Mouse (Mus musculus) intestine, embryonic 16.5 days (tissue): ENCODE data around the gene Nlgn3. TPM values are rescaled to one million over a fixed set of nuclear protein-coding genes. Genes with fewer than 3 reads are reported as not detected.
"Not testable (repeated sequence)": the region's sequence is repeated elsewhere in the genome, so short reads cannot be mapped to it uniquely, and the experiment has no call there.

Experiments used
- ATAC-seq: fragments of 200-750 bp; cut with Nextera tagmentation; 2 replicates; pipeline ENCODE4 v1.8.0; 2017; ENCODE audit warnings: moderate TSS enrichment, moderate library complexity
- H3K27ac ChIP-seq: fragments of 300-500 bp; sonication (generic); 2 replicates; pipeline ENCODE4 v1.5.1; 2014; ENCODE audit warnings: mild to moderate bottlenecking, low read length
- H3K27me3 ChIP-seq: fragments of 300-500 bp; sonication (generic); replicated peaks from 2 replicates; pipeline ENCODE4 v1.6.1; 2014; ENCODE audit warnings: low read length, control low read depth, mixed read lengths; ENCODE audit not compliant: control insufficient read depth, insufficient read depth
- H3K36me3 ChIP-seq: fragments of 300-500 bp; sonication (generic); 2 replicates; pipeline ENCODE4 v1.6.1; 2014; ENCODE audit warnings: low read length, control low read depth; ENCODE audit not compliant: control insufficient read depth, insufficient read depth
- H3K4me1 ChIP-seq: fragments of 300-500 bp; sonication (generic); 2 replicates; pipeline ENCODE4 v1.6.1; 2014; ENCODE audit warnings: low read length, control low read depth, mixed read lengths; ENCODE audit not compliant: control insufficient read depth, insufficient read depth
- H3K4me2 ChIP-seq: fragments of 300-500 bp; sonication (generic); 2 replicates; pipeline ENCODE4 v1.6.1; 2014; ENCODE audit warnings: low read depth, low read length, control low read depth
- H3K4me3 ChIP-seq: fragments of 300-500 bp; sonication (generic); 2 replicates; pipeline ENCODE4 v1.5.1; 2014; ENCODE audit warnings: mild to moderate bottlenecking, low read length
- H3K9ac ChIP-seq: fragments of 300-500 bp; sonication (generic); 2 replicates; pipeline ENCODE4 v1.6.1; 2014; ENCODE audit warnings: low read depth, low read length
- H3K9me3 ChIP-seq: fragments of 300-500 bp; sonication (generic); 2 replicates; pipeline ENCODE4 v1.6.1; 2016; ENCODE audit warnings: low read length, control low read depth; ENCODE audit not compliant: control insufficient read depth
- WGBS: fragments of 180-500 bp; shearing (Covaris S2); extraction: QIAGEN DNeasy Blood & Tissue Kit; methylation state at CpG from one replicate; pipeline ENCODE4 v1.1.7; 2014; 5-methylcytosine and 5-hydroxymethylcytosine counted together
- polyA plus RNA-seq: library from polyadenylated mRNA; unstranded; fragments of >200 nt; fragmentation: Nextera tagmentation; extraction: Ambion mirVana; gene quantifications from 2 replicates; pipeline ENCODE4 v1.2.1, GENCODE M21; 2015

The Nlgn3 gene
- polyA plus RNA-seq, 1 experiment from 2014 or later = 3.6 TPM

DNA sequence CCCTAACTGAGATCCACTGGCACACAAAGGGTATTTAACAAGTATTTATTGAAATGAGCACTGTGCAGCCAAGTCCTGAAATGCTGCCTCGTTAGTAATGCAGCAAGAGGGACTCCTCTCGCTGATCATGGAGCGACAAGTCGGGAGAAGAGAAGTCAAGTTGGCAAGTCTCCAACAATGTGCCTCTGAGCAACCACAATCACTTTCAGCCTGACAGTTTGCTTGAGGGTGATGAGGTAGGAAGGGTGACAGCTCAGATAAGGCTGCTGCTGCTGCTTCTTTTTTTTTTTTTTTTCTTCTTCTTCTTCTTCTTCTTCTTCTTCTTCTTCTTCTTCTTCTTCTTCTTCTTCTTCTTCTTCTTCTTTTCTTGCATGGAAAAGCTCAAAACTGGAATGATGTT lies 52.2 kb downstream of the Nlgn3 start:
- Histone ChIP-seq H3K4me2 (no peak overlapping the region), H3K4me1 (no peaks in the 10 kb centered on the region), H3K36me3 (no peaks in the 10 kb centered on the region), H3K27ac (no peak overlapping the region), H3K4me3 (no peak overlapping the region), H3K9me3 (no peaks in the 10 kb centered on the region), H3K27me3 (no peaks in the 10 kb centered on the region), H3K9ac (no peak overlapping the region)
- 24% methylated on average over 4 of the region's 4 CpGs for WGBS
- no peak for ATAC-seq

DNA sequence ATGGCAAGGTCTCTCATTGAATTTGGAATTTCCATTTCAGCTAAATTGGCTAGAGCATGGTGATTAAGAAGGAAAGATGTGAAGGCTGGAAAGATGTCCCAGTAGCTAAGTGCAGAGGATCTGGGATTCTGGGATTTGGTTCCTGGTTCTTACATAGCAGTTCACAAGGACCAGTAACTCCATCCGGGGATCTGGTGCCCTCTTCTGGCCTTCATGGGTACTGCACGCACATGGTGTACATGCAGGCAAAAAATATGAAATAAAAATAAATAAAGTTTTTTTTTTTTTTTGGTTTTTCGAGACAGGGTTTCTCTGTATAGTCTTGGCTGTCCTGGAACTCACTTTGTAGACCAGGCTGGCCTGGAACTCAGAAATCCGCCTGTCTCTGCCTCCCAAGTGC lies 59.9 kb downstream of the Nlgn3 start:
- H3K4me1 ChIP-seq, H3K36me3 ChIP-seq, H3K27ac ChIP-seq, H3K4me2 ChIP-seq, H3K4me3 ChIP-seq, H3K9me3 ChIP-seq, H3K27me3 ChIP-seq, ATAC-seq, H3K9ac ChIP-seq: not testable (repeated sequence)
- 67% methylated on average over 4 of the region's 4 CpGs for WGBS

DNA sequence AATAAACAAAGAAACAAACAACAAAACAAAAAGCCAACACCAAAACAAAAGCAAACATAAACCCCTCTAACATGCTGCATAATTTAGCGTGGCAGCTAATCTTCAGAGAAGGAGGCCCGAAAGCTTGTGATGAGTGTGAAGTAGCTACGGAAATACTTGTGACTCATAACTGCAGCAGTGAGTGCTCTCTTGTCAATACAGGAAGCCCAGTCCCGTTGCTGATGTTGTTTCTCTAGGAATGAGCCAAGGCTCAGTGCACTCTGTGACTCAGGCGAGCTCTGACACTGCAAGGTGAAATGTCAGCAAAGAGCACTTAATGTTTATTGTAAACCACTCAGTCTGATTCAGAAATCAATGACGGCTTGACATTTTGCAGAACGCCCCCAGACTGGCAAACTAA lies 70.0 kb downstream of the Nlgn3 start:
- H3K9me3 ChIP-seq = no peaks in the 10 kb centered on the region
- H3K27ac ChIP-seq = no peak overlapping the region
- no peak overlapping the region for H3K9ac ChIP-seq
- ATAC-seq = no peak
- H3K4me1 ChIP-seq = no peaks in the 10 kb centered on the region
- no peak overlapping the region for H3K4me3 ChIP-seq
- 54% methylated on average over 7 of the region's 7 CpGs for WGBS
- peaks cover 2% of the 10 kb centered on the region; the same call in 1 of the 2 replicates for H3K27me3 ChIP-seq
- H3K36me3 ChIP-seq = no peaks in the 10 kb centered on the region
- H3K4me2 ChIP-seq = no peak overlapping the region

GRCm38 (mm10) chrX:101370573-101370972 lies 71.6 kb downstream of the Nlgn3 start:
- no peak overlapping the region for H3K4me2 ChIP-seq
- no peak for ATAC-seq
- no peak overlapping the region for H3K4me3 ChIP-seq
- no peak overlapping the region for H3K9ac ChIP-seq
- no peak overlapping the region for H3K27ac ChIP-seq
- no peaks in the 10 kb centered on the region for H3K36me3 ChIP-seq
- H3K9me3 ChIP-seq = no peaks in the 10 kb centered on the region
- WGBS = 64% methylated on average over 3 of the region's 3 CpGs
- H3K4me1 ChIP-seq = 0 out of 2 replicates have a peak, but pooled peaks cover under 1% of the 10 kb centered on the region
- H3K27me3 ChIP-seq = peaks cover 2% of the 10 kb centered on the region; the same call in 1 of the 2 replicates

GRCm38 (mm10) chrX:101372946-101373345 lies 74.0 kb downstream of the Nlgn3 start:
- H3K4me3 ChIP-seq = no peak overlapping the region

More at GRCm38 (mm10) chrX:101372946-101373345, 74.0 kb downstream of the Nlgn3 start:
- Histone ChIP-seq H3K9me3 (no peaks in the 10 kb centered on the region), H3K36me3 (no peaks in the 10 kb centered on the region), H3K4me2 (no peak overlapping the region), H3K27me3 (peaks cover 6% of the 10 kb centered on the region; the same call in 1 of the 2 replicates), H3K4me1 (0 out of 2 replicates have a peak, but pooled peaks cover 4% of the 10 kb centered on the region), H3K9ac (no peak overlapping the region), H3K27ac (peak overlapping the region; percentile 57; the same call in 1 of the 2 replicates)
- WGBS = 69% methylated on average over 5 of the region's 5 CpGs
- no peak for ATAC-seq

Other genes starting within 250 kb of the Nlgn3 start
- gene Tex11, start 239.5 kb upstream of the Nlgn3 start, polyA plus RNA-seq = not detected in 2 replicates
- gene Slc7a3, start 213.1 kb upstream of the Nlgn3 start, polyA plus RNA-seq = 1.6 TPM in 2 replicates
- 54.2 and 56.4 TPM in 2 replicates for gene Snx12, start 76.6 kb upstream of the Nlgn3 start, polyA plus RNA-seq
- gene Foxo4, start 44.6 kb upstream of the Nlgn3 start, polyA plus RNA-seq = 1.6 and 1.8 TPM in 2 replicates
- not detected in 2 replicates for gene Gm614, start 35.2 kb upstream of the Nlgn3 start, polyA plus RNA-seq
- gene Il2rg, start 30.9 kb upstream of the Nlgn3 start, polyA plus RNA-seq = 15.6 and 15.7 TPM in 2 replicates
- gene Gm20489, start 30.1 kb upstream of the Nlgn3 start, polyA plus RNA-seq = not detected in 2 replicates
- 19.9 and 22.3 TPM in 2 replicates for gene Med12, start 25.1 kb upstream of the Nlgn3 start, polyA plus RNA-seq
- 119 and 154 TPM in 2 replicates for gene Gjb1, start 77.2 kb downstream of the Nlgn3 start, polyA plus RNA-seq
- gene Zmym3, start 121.7 kb downstream of the Nlgn3 start, polyA plus RNA-seq = 18.5 and 19.5 TPM in 2 replicates
- gene Nono, start 130.2 kb downstream of the Nlgn3 start, polyA plus RNA-seq = 272 and 304 TPM in 2 replicates
- gene Itgb1bp2, start 149.9 kb downstream of the Nlgn3 start, polyA plus RNA-seq = 1.3 TPM in 2 replicates
- 8.4 and 9.1 TPM in 2 replicates for gene Taf1, start 233.6 kb downstream of the Nlgn3 start, polyA plus RNA-seq